Mouse (Mus musculus): ENCODE measurements at regions not wholly inside any gene's neighbourhood (a gene's known extent, or its start where the extent isn't known, plus 50 kb on each side); places are given as distances from the start of the nearest gene placed in this dataset.
"Not testable (repeated sequence)": the region's sequence is repeated elsewhere in the genome, so short reads cannot be mapped to it uniquely, and the experiment has no call there.

DNA sequence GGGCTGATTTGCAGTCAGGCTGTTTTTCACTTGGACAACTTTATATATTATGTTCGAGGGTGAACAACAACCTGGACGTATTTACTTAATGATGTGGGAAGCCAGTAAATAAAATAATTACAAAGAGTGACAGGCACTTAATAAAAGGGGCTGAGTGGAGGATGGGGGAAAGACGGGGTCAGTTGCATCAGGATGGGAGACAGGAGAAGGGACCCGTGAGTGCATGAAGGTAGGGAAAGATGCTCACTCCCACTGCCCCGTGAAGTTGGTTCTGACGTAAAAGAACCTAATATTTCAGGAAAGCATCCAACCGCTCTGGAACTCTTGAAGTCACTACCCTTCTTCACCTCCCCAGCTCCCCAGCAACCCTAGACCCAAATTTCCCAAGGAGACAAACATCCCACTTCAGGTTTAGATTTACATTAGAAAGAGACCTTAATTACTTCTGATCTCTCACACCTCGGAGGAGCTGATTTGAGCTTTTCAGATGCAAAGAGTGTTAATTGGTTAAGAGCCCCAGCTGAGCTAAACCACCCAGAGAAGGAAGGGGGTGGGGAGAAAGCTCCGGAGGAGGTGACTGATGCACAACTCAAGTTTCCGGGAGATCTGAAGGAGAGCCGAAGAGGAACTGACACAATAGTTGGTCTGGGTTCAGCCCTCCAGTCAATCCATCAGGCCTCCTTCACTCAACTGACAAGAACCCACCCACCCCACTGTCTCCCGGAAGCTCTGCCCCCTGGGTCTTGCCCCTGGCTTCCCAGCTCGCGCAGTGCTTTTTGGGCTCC lies 121.9 kb upstream of the Shb start:
- no peak for DNase-seq
- intact Hi-C loops (cut with DNase I) = no loop called here

GRCm38 (mm10) chr4:45648884-45649577 lies 116.8 kb upstream of the Shb start:
- intact Hi-C loops (cut with DNase I) = no loop called here
- no peak for DNase-seq

GRCm38 (mm10) chr4:45647514-45647913 lies 115.2 kb upstream of the Shb start:
- intact Hi-C loops (cut with DNase I) = no loop called here
- no peak for DNase-seq

GRCm38 (mm10) chr4:45642604-45643003 lies 110.3 kb upstream of the Shb start:
- DNase-seq = no peak
- intact Hi-C loops (cut with DNase I) = no loop called here

- intact Hi-C loops (cut with DNase I) = no loop called here
Measured at GRCm38 (mm10) chr4:45641272-45641671, 109.0 kb upstream of the Shb start.

DNA sequence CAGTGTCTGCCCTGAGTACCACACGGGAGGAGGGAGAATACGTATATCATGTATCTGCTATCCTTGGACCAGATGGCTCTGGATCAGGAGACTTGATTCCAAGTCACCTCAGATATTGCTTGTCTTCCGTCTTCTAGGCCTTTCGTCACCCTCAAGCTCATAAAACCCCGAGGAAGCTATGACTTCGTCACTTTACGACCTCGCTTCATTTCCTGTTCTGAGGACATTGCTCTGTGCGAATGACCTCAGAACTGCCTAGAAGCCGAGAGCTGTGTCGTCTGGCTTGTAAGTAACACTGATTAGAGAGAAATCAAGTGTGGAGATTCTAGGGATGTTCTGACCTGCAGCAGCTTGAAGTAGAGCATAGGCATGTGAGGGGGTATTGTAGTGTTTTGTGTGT lies 108.4 kb upstream of the Shb start:
- intact Hi-C loops (cut with DNase I) = no loop called here
- DNase-seq = no peak

More at GRCm38 (mm10) chr4:45641272-45641671, 109.0 kb upstream of the Shb start:
- no peak for DNase-seq

DNA sequence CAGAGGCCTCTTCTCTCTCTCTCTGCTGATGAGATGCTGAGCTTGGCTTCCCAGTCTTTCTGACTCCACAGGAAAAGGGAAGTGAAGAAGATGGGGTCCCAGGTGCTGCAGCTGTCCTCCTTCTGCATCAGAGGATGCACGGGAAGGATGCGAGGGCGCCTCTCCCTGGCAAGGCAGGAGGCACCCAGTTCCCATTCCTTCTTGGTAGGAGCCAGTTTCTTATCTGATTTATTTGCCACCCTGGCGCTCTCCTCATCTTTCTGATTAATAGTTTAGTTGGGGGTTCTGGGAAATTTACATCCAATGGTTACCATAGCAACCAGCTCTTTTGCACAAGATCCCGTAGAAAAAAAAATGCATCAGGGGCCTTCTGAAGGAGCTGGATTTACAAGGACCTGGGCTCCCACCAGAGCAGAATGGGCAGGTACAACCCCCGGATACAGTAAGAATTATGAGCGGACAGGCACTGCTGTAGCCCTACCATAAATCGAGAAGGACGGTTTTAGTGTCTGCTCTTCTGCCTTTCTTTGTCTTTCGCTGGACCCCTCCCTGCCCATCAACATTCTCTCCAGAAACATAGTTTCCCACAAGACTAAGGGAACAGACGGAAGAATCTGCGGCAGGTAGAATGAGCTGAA lies 107.2 kb upstream of the Shb start:
- DNase-seq = no peak
- intact Hi-C loops (cut with DNase I) = no loop called here

GRCm38 (mm10) chr4:45638411-45638810 lies 106.1 kb upstream of the Shb start:
- intact Hi-C loops (cut with DNase I) = no loop called here
- no peak for DNase-seq

- no peak for DNase-seq
- intact Hi-C loops (cut with DNase I) = no loop called here
Measured at GRCm38 (mm10) chr4:45631276-45632045, 99.2 kb upstream of the Shb start.

DNA sequence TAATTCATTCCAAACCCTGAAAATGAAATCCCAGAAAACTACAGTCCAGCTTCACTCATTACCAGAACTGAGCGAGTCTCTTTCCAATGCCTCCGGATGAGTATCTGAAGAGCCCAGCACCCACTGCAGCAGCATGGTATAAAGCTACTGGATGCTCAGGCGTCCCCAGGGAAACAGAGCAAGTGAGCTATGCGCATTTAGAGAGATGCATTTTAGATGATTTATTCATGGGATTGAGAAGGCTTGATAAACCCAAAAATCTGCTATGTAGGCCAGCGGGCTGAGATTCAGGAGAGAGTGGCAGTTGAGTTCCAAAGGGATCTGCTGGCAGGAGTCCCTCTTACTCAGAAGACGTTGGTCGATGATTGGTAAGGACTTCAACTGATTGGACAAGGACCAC lies 93.4 kb upstream of the Shb start:
- intact Hi-C loops (cut with DNase I) = no loop called here
- no peak for DNase-seq

DNA sequence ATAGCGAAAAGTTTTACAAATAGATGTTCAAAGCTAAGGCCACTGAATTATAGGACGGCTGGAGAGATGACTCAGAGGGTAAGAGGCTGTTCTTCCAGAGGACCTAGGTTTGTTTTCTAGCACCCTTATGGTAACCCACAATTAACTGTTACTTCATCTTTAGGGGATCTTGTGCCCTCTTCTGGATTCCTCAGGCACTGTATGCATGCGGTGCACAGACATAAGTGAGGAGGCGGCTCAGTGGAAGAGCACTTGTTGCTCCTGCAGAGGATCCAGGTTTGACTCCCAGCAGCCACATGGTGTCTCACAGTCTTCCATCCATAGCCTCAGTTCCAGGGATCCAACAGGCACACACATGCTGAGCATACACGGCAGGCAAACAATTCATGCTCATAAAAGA lies 89.7 kb upstream of the Shb start:
- DNase-seq = no peak
- intact Hi-C loops (cut with DNase I) = no loop called here

GRCm38 (mm10) chr4:45617126-45617525 lies 84.9 kb upstream of the Shb start:
- intact Hi-C loops (cut with DNase I) = no loop called here

DNA sequence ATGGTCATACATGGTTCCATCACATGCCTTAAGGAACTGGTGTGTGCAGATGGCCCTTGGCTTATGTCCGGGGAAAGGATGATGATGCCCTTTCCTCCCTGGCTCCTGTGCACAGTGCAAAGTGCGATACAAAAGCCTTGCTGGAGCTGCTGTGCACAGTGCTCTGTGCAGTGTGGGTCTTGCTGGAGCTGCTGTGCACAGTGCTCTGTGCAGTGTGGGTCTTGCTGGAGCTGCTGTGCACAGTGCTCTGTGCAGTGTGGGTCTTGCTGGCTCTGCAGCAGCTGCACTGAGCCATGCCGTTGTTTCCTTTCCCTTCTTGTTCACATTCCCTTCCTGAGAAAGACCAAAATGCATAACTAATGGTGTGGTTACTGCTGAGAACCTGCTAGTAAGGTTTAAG lies 81.2 kb upstream of the Shb start:
- intact Hi-C loops (cut with DNase I); DNase-seq: not testable (repeated sequence)

More at GRCm38 (mm10) chr4:45617126-45617525, 84.9 kb upstream of the Shb start:
- DNase-seq = no peak

DNA sequence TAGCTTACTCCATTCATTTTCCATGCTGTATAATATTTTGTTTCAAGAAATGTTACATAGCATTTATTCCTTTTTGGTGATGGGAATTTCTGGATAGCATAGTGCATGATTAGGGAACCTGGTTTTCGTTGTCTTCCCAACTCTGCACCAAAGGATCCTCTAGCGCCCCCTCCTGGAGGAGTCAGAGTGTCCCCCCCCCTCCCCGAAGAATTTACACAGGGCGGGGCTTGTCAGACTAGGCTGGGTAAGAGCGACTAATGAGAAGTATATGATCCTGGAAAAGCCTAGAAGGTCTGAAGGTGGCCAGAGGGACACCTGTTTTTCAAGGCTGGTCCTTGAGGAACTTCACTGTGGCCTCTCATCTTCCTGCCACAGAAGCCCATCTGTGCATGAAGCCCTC lies 79.9 kb upstream of the Shb start:
- DNase-seq = peak; percentile 32 to 59
- intact Hi-C loops (cut with DNase I) = no loop called here

- intact Hi-C loops (cut with DNase I) = loop anchor here (2.0 kb wide), 1 partner anchor 192 kb away; no protein-coding TSS in a partner anchor
- no peak for DNase-seq
Measured at GRCm38 (mm10) chr4:45610937-45611336, 78.7 kb upstream of the Shb start.

GRCm38 (mm10) chr4:45606578-45606977 lies 74.3 kb upstream of the Shb start:
- intact Hi-C loops (cut with DNase I) = no loop called here

GRCm38 (mm10) chr4:45605681-45606080 lies 73.4 kb upstream of the Shb start:
- intact Hi-C loops (cut with DNase I) = no loop called here

More at GRCm38 (mm10) chr4:45606578-45606977, 74.3 kb upstream of the Shb start:
- DNase-seq = peak; percentile 32 to 36

DNA sequence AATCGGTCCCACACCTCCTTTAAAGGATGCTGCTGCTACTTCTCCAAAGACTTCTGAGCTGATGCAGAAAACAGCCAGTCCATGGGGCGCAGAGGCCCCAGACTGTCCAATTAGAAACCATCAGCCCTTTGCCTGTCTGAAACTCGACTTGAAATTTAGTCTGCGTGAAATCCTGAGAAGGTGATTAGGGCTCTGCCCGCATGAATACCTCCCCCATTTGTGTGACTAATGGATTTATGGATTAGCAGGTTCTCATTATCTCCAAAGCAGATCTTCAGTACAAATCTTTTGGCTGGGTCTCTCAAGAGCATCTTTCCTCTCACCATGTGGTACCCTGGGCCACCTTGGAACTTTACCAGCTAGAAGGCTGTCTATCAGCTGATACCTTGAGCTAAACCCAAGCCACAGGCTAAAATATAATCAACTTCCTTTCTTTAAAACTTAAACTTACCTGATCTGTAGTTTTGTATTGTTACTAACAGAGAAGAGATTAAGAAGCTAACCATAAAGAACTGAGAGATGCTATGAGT lies 72.1 kb upstream of the Shb start:
- intact Hi-C loops (cut with DNase I) = no loop called here

More at GRCm38 (mm10) chr4:45605681-45606080, 73.4 kb upstream of the Shb start:
- DNase-seq = peak; percentile 13 to 16

DNA sequence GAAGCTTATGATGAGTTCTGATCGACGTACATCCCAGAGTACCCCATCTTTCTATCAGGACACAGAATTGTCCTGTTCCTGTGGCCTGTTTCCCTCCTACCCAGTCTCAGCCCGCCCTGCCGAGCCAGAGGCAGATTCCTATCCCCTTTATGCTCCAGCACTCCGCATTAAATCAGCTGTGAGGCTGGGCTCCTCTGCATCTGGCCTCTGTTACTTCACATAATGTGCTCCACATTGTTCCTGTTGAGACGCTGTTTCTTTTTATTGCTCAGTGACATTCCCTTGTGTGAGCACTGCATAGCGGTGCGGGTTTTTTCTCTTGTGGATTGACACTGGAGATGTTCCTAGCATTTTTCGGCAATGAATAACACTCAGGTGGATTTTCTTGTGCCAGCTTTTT lies 68.2 kb upstream of the Shb start:
- DNase-seq = no peak
- intact Hi-C loops (cut with DNase I) = no loop called here

More for the DNA sequence above, 72.1 kb upstream of the Shb start:
- no peak for DNase-seq

DNA sequence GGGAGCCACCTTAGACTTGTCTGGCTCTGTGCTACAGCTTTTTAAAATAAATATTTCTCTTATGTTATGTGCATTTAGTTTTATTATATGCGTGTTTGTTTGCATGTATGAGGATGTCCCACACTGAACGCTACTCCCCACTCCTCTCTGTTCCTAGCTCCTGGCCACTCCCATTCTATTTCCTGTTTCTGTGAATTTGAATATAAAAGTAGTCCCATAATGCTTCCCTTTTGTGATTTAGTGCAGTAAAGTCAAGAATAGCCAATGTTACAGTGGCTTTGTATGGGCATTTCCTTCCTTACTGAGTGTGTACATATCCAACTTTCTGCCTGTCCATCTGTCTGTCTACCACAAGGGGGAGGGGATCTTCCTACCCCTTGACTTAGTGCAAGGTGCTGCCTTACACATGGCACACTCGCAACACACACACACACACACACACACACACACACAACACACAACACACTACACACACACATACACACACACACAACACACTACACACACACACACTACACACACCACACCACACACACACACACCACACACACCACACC lies 61.2 kb upstream of the Shb start:
- no peak for DNase-seq
- intact Hi-C loops (cut with DNase I) = no loop called here

Measured in heart, postnatal 10 days (tissue).